Mouse (Mus musculus): ENCODE data around the gene Opa1.

- TF ChIP-seq POLR2A (IDR thresholded peaks at IDR 0.05; ENCODE audit: borderline replicate concordance, extremely low read depth, insufficient read depth, insufficient read length, poor library complexity, severe bottlenecking) = no peak
- TF ChIP-seq CTCF (IDR thresholded peaks at IDR 0.05; ENCODE audit: borderline replicate concordance, extremely low read depth, insufficient read depth, insufficient read length) = no peak
These were observed 109.1 kb downstream of the Opa1 start for GRCm38 (mm10) chr16:29687987-29688885.

Data from brain, embryonic 14.5 days (tissue).